In genomic region chr9:25549130-25550060, GRCm38 (mm10) we compare ENCODE assay signal across 9 mouse cellular contexts.
DNase-seq lines count a peak whose midpoint lies in the region.
"Had no signal": no experiment of that assay in that cellular context is flagged by ENCODE, and none has a peak within 500 bp of the region (broad histone marks: within the 10 kb centered on the region; RNA-seq: fewer than 3 reads in every experiment).

No protein-coding gene starts in this region.

- DNase-seq in adrenal gland, adult 2 months = peak; percentile 35
- DNase-seq in adrenal gland, adult 18-20 months (ENCODE audit: low spot score in 2 of 2) = no peak
- DNase-seq in kidney, adult 18-20 months = peak; percentile 11
- no peak for DNase-seq in kidney, adult 9 months
- peak; percentile 47 to 53 for DNase-seq in right cerebral cortex, postnatal 10 days (ENCODE audit: low spot score in 2 of 2)
- DNase-seq in right cerebral cortex, adult 18-20 months = no peak
- peak; percentile 21 for DNase-seq in naive thymus-derived CD4-positive, alpha-beta T cell, adult 2 months (ENCODE audit: low read depth)
- DNase-seq in adipocyte (ENCODE audit: low spot score) = no peak
- DNase-seq: gastrocnemius, postnatal 36 days had no signal

Comparison
In these comparisons a context has a peak if more than half of its experiments do, and no peak if none do; other contexts are left out.
1. DNase-seq: peak in adrenal gland, adult 2 months (single experiment), kidney, adult 18-20 months (single experiment), right cerebral cortex, postnatal 10 days (2 of 2) and naive thymus-derived CD4-positive, alpha-beta T cell, adult 2 months (single experiment); none in adrenal gland, adult 18-20 months (0 of 2), kidney, adult 9 months (single experiment), right cerebral cortex, adult 18-20 months (single experiment) and adipocyte (single experiment).